Mouse (Mus musculus) spleen, postnatal 4 days (tissue): ENCODE measurements around the gene Mrpl10.

Experiments used
- DNase-seq, 2 experiments: peaks; one replicate each; pipeline ENCODE4 v3.0.0; 2022; ENCODE audit warnings: low spot score in 2 of 2

Gene Mrpl10

GRCm38 (mm10) chr11:97029686-97030417, 11.5 kb upstream of the Mrpl10 start, which contains the start of gene Scrn2:
TSS of gene Scrn2 (plus strand) at chr11:97029938.
- peak; percentile 82 to 94 for DNase-seq

GRCm38 (mm10) chr11:97030426-97030825, 10.9 kb upstream of the Mrpl10 start:
- DNase-seq = no peak

- no peak for DNase-seq
Observed at GRCm38 (mm10) chr11:97031977-97032376, 9.4 kb upstream of the Mrpl10 start.

GRCm38 (mm10) chr11:97032499-97032898, 8.9 kb upstream of the Mrpl10 start:
- no peak for DNase-seq

- no peak for DNase-seq
Observed at GRCm38 (mm10) chr11:97033781-97034180, 7.6 kb upstream of the Mrpl10 start.

GRCm38 (mm10) chr11:97036141-97036540, 5.2 kb upstream of the Mrpl10 start:
- no peak for DNase-seq

- no peak for DNase-seq
Observed at GRCm38 (mm10) chr11:97038881-97039280, 2.5 kb upstream of the Mrpl10 start.

- DNase-seq = no peak
Observed at GRCm38 (mm10) chr11:97040301-97041021, 899 bp upstream of the Mrpl10 start.

GRCm38 (mm10) chr11:97044902-97045301, 3.5 kb downstream of the Mrpl10 start:
- DNase-seq = no peak

- no peak for DNase-seq
Observed at GRCm38 (mm10) chr11:97045861-97046260, 4.5 kb downstream of the Mrpl10 start.

GRCm38 (mm10) chr11:97048090-97048650, 6.8 kb downstream of the Mrpl10 start:
- no peak for DNase-seq

GRCm38 (mm10) chr11:97049492-97050085, 8.2 kb downstream of the Mrpl10 start:
- no peak for DNase-seq

- peak; percentile 69 to 81 for DNase-seq
Observed at GRCm38 (mm10) chr11:97050216-97050943, 9.0 kb downstream of the Mrpl10 start, which contains the start of gene Osbpl7. TSS of gene Osbpl7 (plus strand) at chr11:97050628.

- DNase-seq = no peak
Observed at GRCm38 (mm10) chr11:97050944-97051586, 9.7 kb downstream of the Mrpl10 start.

GRCm38 (mm10) chr11:97052219-97052646, 10.9 kb downstream of the Mrpl10 start:
- peak in 1 of 2 experiments; percentile 48 for DNase-seq

- no peak for DNase-seq
Observed at GRCm38 (mm10) chr11:97063274-97063920, 22.0 kb downstream of the Mrpl10 start.

GRCm38 (mm10) chr11:97063921-97064295, 22.5 kb downstream of the Mrpl10 start:
- DNase-seq = no peak

- no peak for DNase-seq
Observed at GRCm38 (mm10) chr11:97065538-97066295, 24.4 kb downstream of the Mrpl10 start.

- no peak for DNase-seq
Observed at GRCm38 (mm10) chr11:97066656-97067360, 25.4 kb downstream of the Mrpl10 start.
